Mouse (Mus musculus) lung, adult 2 months (tissue): Measurements from ENCODE around the gene Eif4a1.

Experiments
- CTCF ChIP-seq: fragments of 200-500 bp; IDR thresholded peaks from 2 replicates; pipeline ENCODE4 v1.5.1; 2011; ENCODE audit warnings: mild to moderate bottlenecking, low read length, control low read depth; ENCODE audit not compliant: insufficient read depth
- POLR2A ChIP-seq: fragments of 200-500 bp; IDR thresholded peaks from 2 replicates; pipeline ENCODE4 v1.6.1; 2011; ENCODE audit warnings: low read depth, mild to moderate bottlenecking, control low read depth, low read length, borderline replicate concordance; ENCODE audit errors: extremely low read depth

GRCm38 (mm10) chr11:69629802-69630201, 42.4 kb downstream of the Eif4a1 start:
- 0 out of 2 replicates have a peak, but pooled peaks have one; percentile 6 for TF ChIP-seq CTCF
- TF ChIP-seq POLR2A, result no peak
